Mouse (Mus musculus) heart, embryonic 13.5 days (tissue): ENCODE data around the gene Fchsd2. TPM values are rescaled to one million over a fixed set of nuclear protein-coding genes. Genes with fewer than 3 reads are reported as not detected.

Experiments used
- ATAC-seq: fragments of 200-750 bp; cut with Nextera tagmentation; 2 replicates; pipeline ENCODE4 v1.8.0; 2017; ENCODE audit warnings: moderate TSS enrichment; ENCODE audit not compliant: insufficient number of reproducible peaks, low FRiP score, low TSS enrichment; ENCODE audit errors: extremely low read depth
- H3K27ac ChIP-seq: fragments of 300-500 bp; sonication (generic); replicated peaks from 2 replicates; pipeline ENCODE4 v1.5.1; 2015; ENCODE audit warnings: moderate library complexity, mild to moderate bottlenecking, inconsistent platforms
- H3K27me3 ChIP-seq: fragments of 300-500 bp; sonication (generic); replicated peaks from 2 replicates; pipeline ENCODE4 v1.6.1; 2015; ENCODE audit warnings: mild to moderate bottlenecking, inconsistent platforms
- H3K36me3 ChIP-seq: fragments of 300-500 bp; sonication (generic); 2 replicates; pipeline ENCODE4 v1.6.1; 2015; ENCODE audit warnings: mild to moderate bottlenecking, inconsistent platforms
- H3K4me1 ChIP-seq: fragments of 300-500 bp; sonication (generic); 2 replicates; pipeline ENCODE4 v1.6.1; 2015; ENCODE audit warnings: inconsistent platforms
- H3K4me2 ChIP-seq: fragments of 300-500 bp; sonication (generic); 2 replicates; pipeline ENCODE4 v1.6.1; 2015; ENCODE audit warnings: inconsistent platforms, mild to moderate bottlenecking, moderate library complexity
- H3K4me3 ChIP-seq: fragments of 300-500 bp; sonication (generic); 2 replicates; pipeline ENCODE4 v1.5.1; 2015; ENCODE audit warnings: moderate library complexity, mild to moderate bottlenecking, inconsistent platforms
- H3K9ac ChIP-seq: fragments of 300-500 bp; sonication (generic); 2 replicates; pipeline ENCODE4 v1.6.1; 2015; ENCODE audit warnings: inconsistent platforms, mild to moderate bottlenecking, moderate library complexity
- H3K9me3 ChIP-seq: fragments of 300-500 bp; sonication (generic); 2 replicates; pipeline ENCODE4 v1.6.1; 2016; ENCODE audit warnings: inconsistent platforms
- WGBS: fragments of 180-500 bp; shearing (Covaris S2); methylation state at CpG from one replicate; pipeline ENCODE4 v1.1.7; 2015; ENCODE audit warnings: mixed read lengths; 5-methylcytosine and 5-hydroxymethylcytosine counted together
- polyA plus RNA-seq: library from polyadenylated mRNA; unstranded; fragments of >200 nt; fragmentation: Nextera tagmentation; extraction: Ambion mirVana; gene quantifications from 2 replicates; pipeline ENCODE4 v1.2.1, GENCODE M21; 2015

The Fchsd2 gene
- polyA plus RNA-seq, 1 experiment from 2014 or later = 13.5 TPM

- no peaks in the 10 kb centered on the region for H3K36me3 ChIP-seq
- no peaks in the 10 kb centered on the region for H3K9me3 ChIP-seq
- peaks cover 2% of the 10 kb centered on the region; the same call in 1 of the 2 replicates for H3K4me1 ChIP-seq
- H3K27me3 ChIP-seq = no peaks in the 10 kb centered on the region
- H3K27ac ChIP-seq = no peak overlapping the region
- no peak overlapping the region for H3K9ac ChIP-seq
- 69% methylated on average over 2 of the region's 2 CpGs for WGBS
- ATAC-seq = no peak
- H3K4me2 ChIP-seq = no peak overlapping the region
- H3K4me3 ChIP-seq = no peak overlapping the region
Observed at GRCm38 (mm10) chr7:101160266-101160665, 67.6 kb downstream of the Fchsd2 start.

GRCm38 (mm10) chr7:101162781-101163180, 70.1 kb downstream of the Fchsd2 start:
- no peak for ATAC-seq
- H3K4me2 ChIP-seq = no peak overlapping the region
- H3K27ac ChIP-seq = no peak overlapping the region
- H3K9ac ChIP-seq = no peak overlapping the region
- WGBS = 82% methylated on average over 1 of the region's 1 CpGs
- H3K4me3 ChIP-seq = no peak overlapping the region
- peaks cover 2% of the 10 kb centered on the region; the same call in 1 of the 2 replicates for H3K4me1 ChIP-seq
- H3K9me3 ChIP-seq = no peaks in the 10 kb centered on the region
- no peaks in the 10 kb centered on the region for H3K36me3 ChIP-seq
- no peaks in the 10 kb centered on the region for H3K27me3 ChIP-seq

GRCm38 (mm10) chr7:101163878-101164277, 71.2 kb downstream of the Fchsd2 start:
- H3K4me2 ChIP-seq = no peak overlapping the region
- no peaks in the 10 kb centered on the region for H3K27me3 ChIP-seq
- ATAC-seq = no peak
- H3K27ac ChIP-seq = no peak overlapping the region
- no peak overlapping the region for H3K9ac ChIP-seq
- H3K9me3 ChIP-seq = no peaks in the 10 kb centered on the region
- H3K4me1 ChIP-seq = peaks cover 2% of the 10 kb centered on the region; the same call in 1 of the 2 replicates
- no peak overlapping the region for H3K4me3 ChIP-seq
- 72% methylated on average over 4 of the region's 4 CpGs for WGBS
- no peaks in the 10 kb centered on the region for H3K36me3 ChIP-seq

- WGBS = 39% methylated on average over 2 of the region's 2 CpGs
- no peak for ATAC-seq
- Histone ChIP-seq H3K4me2 (no peak overlapping the region), H3K27ac (no peak overlapping the region), H3K4me1 (peaks cover 19% of the 10 kb centered on the region), H3K36me3 (no peaks in the 10 kb centered on the region), H3K4me3 (no peak overlapping the region), H3K27me3 (no peaks in the 10 kb centered on the region), H3K9ac (no peak overlapping the region), H3K9me3 (no peaks in the 10 kb centered on the region)
Observed at GRCm38 (mm10) chr7:101166568-101166967, 73.9 kb downstream of the Fchsd2 start.

GRCm38 (mm10) chr7:101170482-101170881, 77.8 kb downstream of the Fchsd2 start:
- WGBS = 17% methylated on average over 3 of the region's 3 CpGs
- ATAC-seq = no peak
- H3K27ac ChIP-seq = no peak overlapping the region

GRCm38 (mm10) chr7:101171002-101171401, 78.3 kb downstream of the Fchsd2 start:
- WGBS = 78% methylated on average over 1 of the region's 1 CpGs
- Histone ChIP-seq H3K4me2 (no peak overlapping the region), H3K4me1 (peaks cover 17% of the 10 kb centered on the region), H3K27ac (no peak overlapping the region), H3K36me3 (no peaks in the 10 kb centered on the region), H3K27me3 (no peaks in the 10 kb centered on the region), H3K9me3 (no peaks in the 10 kb centered on the region), H3K9ac (no peak overlapping the region), H3K4me3 (no peak overlapping the region)
- no peak for ATAC-seq

More at GRCm38 (mm10) chr7:101170482-101170881, 77.8 kb downstream of the Fchsd2 start:
- Histone ChIP-seq H3K4me1 (peaks cover 17% of the 10 kb centered on the region), H3K9me3 (no peaks in the 10 kb centered on the region), H3K4me3 (no peak overlapping the region), H3K27me3 (no peaks in the 10 kb centered on the region), H3K9ac (no peak overlapping the region), H3K36me3 (no peaks in the 10 kb centered on the region), H3K4me2 (peak overlapping the region; percentile 5; the same call in 1 of the 2 replicates)

GRCm38 (mm10) chr7:101173331-101173730, 80.7 kb downstream of the Fchsd2 start:
- Histone ChIP-seq H3K36me3 (no peaks in the 10 kb centered on the region), H3K9ac (no peak overlapping the region), H3K27ac (no peak overlapping the region), H3K4me2 (no peak overlapping the region), H3K4me1 (peaks cover 22% of the 10 kb centered on the region), H3K4me3 (no peak overlapping the region), H3K27me3 (no peaks in the 10 kb centered on the region), H3K9me3 (no peaks in the 10 kb centered on the region)
- no peak for ATAC-seq
- WGBS = 89% methylated on average over 3 of the region's 3 CpGs

- Histone ChIP-seq H3K4me2 (peak overlapping the region; percentile 41), H3K4me3 (no peak overlapping the region), H3K9me3 (no peaks in the 10 kb centered on the region), H3K27ac (peak overlapping the region; percentile 59), H3K36me3 (peaks cover 9% of the 10 kb centered on the region), H3K9ac (0 out of 2 replicates have a peak overlapping the region, but pooled peaks have one; percentile 16), H3K4me1 (peaks cover 16% of the 10 kb centered on the region), H3K27me3 (no peaks in the 10 kb centered on the region)
- ATAC-seq = no peak
- 44% methylated on average over 2 of the region's 2 CpGs for WGBS
Observed at GRCm38 (mm10) chr7:101178751-101179150, 86.1 kb downstream of the Fchsd2 start.

GRCm38 (mm10) chr7:101191326-101191969, 98.8 kb downstream of the Fchsd2 start:
- H3K4me3 ChIP-seq = no peak overlapping the region
- no peak overlapping the region for H3K9ac ChIP-seq
- peaks cover 27% of the 10 kb centered on the region for H3K36me3 ChIP-seq
- no peak overlapping the region for H3K4me2 ChIP-seq
- 71% methylated on average over 3 of the region's 3 CpGs for WGBS
- H3K9me3 ChIP-seq = no peaks in the 10 kb centered on the region
- H3K27me3 ChIP-seq = no peaks in the 10 kb centered on the region
- H3K4me1 ChIP-seq = no peaks in the 10 kb centered on the region
- H3K27ac ChIP-seq = no peak overlapping the region; the same call in 1 of the 2 replicates
- no peak for ATAC-seq

GRCm38 (mm10) chr7:101210826-101211225, 118.2 kb downstream of the Fchsd2 start:
- H3K36me3 ChIP-seq = peaks cover 12% of the 10 kb centered on the region
- no peaks in the 10 kb centered on the region for H3K9me3 ChIP-seq
- H3K9ac ChIP-seq = no peak overlapping the region
- no peak overlapping the region for H3K4me3 ChIP-seq
- 94% methylated on average over 1 of the region's 1 CpGs for WGBS
- H3K4me2 ChIP-seq = no peak overlapping the region
- no peak overlapping the region for H3K27ac ChIP-seq
- ATAC-seq = no peak
- H3K4me1 ChIP-seq = 0 out of 2 replicates have a peak, but pooled peaks cover 3% of the 10 kb centered on the region
- no peaks in the 10 kb centered on the region for H3K27me3 ChIP-seq

- Histone ChIP-seq H3K36me3 (peaks cover 15% of the 10 kb centered on the region), H3K27me3 (no peaks in the 10 kb centered on the region), H3K4me2 (no peak overlapping the region), H3K4me1 (0 out of 2 replicates have a peak, but pooled peaks cover 7% of the 10 kb centered on the region), H3K4me3 (no peak overlapping the region), H3K9ac (no peak overlapping the region), H3K9me3 (no peaks in the 10 kb centered on the region), H3K27ac (no peak overlapping the region)
- ATAC-seq = no peak
- 73% methylated on average over 3 of the region's 3 CpGs for WGBS
Observed at GRCm38 (mm10) chr7:101213515-101214263, 121.0 kb downstream of the Fchsd2 start.
